Mouse (Mus musculus) adrenal gland, adult 2 months (tissue): Measurements from ENCODE around the gene Sh3d19. TPM values are rescaled to one million over a fixed set of nuclear protein-coding genes. Genes with fewer than 3 reads are reported as not detected.
"Not testable (repeated sequence)": the region's sequence is repeated elsewhere in the genome, so short reads cannot be mapped to it uniquely, and the experiment has no call there.

Experiments used
- DNase-seq: peaks from one replicate; pipeline ENCODE4 v3.0.0; 2021
- polyA plus RNA-seq: library from polyadenylated mRNA; depleted of rRNA; stranded (reverse); fragments of >200 nt; gene quantifications from 2 replicates; pipeline ENCODE4 v1.2.3, GENCODE M21; 2012
- total RNA-seq, 2 experiments: library from RNA; stranded (reverse); gene quantifications; 2 replicates each; pipeline ENCODE4 v1.2.3; 2021

Sh3d19 gene
- total and polyA plus RNA-seq, 3 experiments, result 14.5 to 26.8 (median 19.1) TPM

- no peak for DNase-seq
Observed at GRCm38 (mm10) chr3:85980036-85980435, 9.1 kb downstream of the Sh3d19 start.

- DNase-seq, result not testable (repeated sequence)
Observed at GRCm38 (mm10) chr3:85981761-85982160, 10.9 kb downstream of the Sh3d19 start.

GRCm38 (mm10) chr3:85984537-85984936, 13.6 kb downstream of the Sh3d19 start:
- DNase-seq, result no peak

DNA sequence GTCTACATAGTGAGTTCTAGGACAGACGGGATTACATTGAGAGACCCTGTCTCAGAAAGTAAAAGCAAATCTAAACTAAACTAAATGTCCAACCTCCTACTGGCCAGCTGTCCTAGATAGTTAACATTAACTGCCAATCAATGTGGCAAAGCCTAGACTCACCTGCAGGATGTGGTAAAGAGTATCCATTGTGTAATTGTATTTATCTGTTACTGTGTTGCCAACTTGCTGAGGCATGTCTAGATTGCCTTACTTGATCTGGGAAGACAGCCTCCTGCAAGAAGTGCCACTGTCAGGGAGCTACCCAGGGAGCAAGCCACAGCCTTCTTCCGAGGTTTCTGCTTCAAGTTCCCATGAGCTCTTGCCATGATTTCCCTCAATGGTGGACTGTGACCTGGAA, 16.3 kb downstream of the Sh3d19 start:
- no peak for DNase-seq

GRCm38 (mm10) chr3:85991140-85991801, 20.4 kb downstream of the Sh3d19 start:
- DNase-seq, result no peak

GRCm38 (mm10) chr3:85991802-85992156, 20.9 kb downstream of the Sh3d19 start:
- no peak for DNase-seq

GRCm38 (mm10) chr3:85993744-85994143, 22.8 kb downstream of the Sh3d19 start:
- DNase-seq, result peak; percentile 16

- DNase-seq, result no peak
Observed at GRCm38 (mm10) chr3:85994645-85995044, 23.7 kb downstream of the Sh3d19 start.

GRCm38 (mm10) chr3:86001271-86001670, 30.4 kb downstream of the Sh3d19 start:
- no peak for DNase-seq

GRCm38 (mm10) chr3:86002423-86002822, 31.5 kb downstream of the Sh3d19 start, which contains the start of gene Prss48:
Gene Prss48, minus strand, starts transcription at chr3:86002491.
- DNase-seq, result no peak

DNA sequence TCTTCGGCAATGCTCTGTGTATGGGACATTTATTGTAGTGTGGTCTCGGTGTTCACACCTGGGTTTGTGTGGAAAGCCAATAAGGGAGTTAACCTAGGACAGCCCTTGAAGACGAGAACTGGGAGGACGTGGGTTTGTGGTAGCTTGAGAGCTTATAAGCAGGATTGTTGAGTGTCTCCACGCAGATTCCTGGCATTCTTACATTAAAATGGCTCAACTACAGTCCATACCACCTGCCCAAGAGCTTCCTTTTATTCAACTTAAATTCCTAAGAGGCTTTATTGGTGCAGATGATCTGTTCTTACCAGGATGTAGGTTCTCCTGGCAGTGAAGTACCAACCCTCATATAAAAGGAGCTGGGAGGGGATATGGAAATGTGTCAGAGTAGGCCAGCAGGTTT, 32.0 kb downstream of the Sh3d19 start:
- no peak for DNase-seq

GRCm38 (mm10) chr3:86004751-86005150, 33.8 kb downstream of the Sh3d19 start:
- DNase-seq, result no peak

- DNase-seq, result no peak
Observed at GRCm38 (mm10) chr3:86010618-86011017, 39.7 kb downstream of the Sh3d19 start.

DNA sequence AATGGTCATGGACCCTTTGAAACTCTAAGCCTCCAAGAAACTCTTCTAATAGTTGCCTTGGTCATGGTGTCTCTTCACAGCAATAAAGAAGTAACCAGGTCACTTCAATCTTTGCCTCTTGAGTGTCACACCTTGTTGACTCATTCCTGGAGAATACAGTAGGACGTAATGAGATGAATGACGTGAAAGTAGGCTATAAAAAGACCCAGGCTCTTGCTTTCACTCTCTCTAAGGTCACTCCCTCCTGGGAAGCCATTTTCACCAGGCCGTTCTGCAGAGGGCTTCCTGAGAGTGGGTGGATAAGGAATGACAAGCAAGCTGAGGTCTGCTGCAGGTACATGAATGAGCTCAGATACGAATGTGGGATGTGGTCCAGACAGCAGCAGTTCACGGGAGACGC, 40.5 kb downstream of the Sh3d19 start:
- no peak for DNase-seq

- no peak for DNase-seq
Observed at GRCm38 (mm10) chr3:86011833-86012232, 40.9 kb downstream of the Sh3d19 start.

GRCm38 (mm10) chr3:86013837-86014236, 42.9 kb downstream of the Sh3d19 start:
- DNase-seq, result no peak

- no peak for DNase-seq
Observed at GRCm38 (mm10) chr3:86016965-86017364, 46.1 kb downstream of the Sh3d19 start.

GRCm38 (mm10) chr3:86017484-86017883, 46.6 kb downstream of the Sh3d19 start:
- DNase-seq, result no peak

DNA sequence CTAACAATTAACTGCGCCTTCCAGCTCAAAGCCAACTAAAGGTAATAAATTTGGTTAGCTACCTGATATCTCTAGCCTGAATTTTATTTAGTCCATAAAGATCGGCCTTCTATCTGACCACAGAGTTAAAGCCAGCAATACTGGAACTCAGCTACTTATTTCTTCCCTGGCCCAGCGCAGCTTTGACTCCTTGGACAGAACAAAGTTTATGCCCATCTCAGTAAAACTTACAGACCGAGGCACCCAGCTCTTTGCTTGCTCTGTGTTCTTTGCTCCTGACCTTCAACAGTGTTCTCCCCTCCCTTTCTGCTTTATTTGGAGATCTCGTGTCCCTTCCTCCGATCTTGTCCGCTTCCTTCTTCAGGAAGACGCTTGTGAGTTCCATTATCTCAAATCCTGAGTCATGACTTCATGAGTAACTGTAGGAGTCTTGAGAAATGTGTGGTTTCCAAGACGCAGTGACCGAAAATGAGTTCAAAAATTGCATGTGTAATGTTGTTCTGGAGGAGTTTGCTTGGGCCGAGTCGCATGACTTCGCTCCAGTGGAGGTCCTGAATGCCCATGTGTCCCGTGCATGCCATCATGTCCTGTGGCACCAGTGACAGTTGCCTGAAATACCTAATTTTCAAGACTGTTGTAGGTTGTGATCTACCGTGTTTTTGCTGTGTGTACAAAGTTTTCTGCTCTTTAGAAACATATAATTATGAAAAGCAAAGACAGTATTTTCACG, 50.2 kb downstream of the Sh3d19 start:
- no peak for DNase-seq

DNA sequence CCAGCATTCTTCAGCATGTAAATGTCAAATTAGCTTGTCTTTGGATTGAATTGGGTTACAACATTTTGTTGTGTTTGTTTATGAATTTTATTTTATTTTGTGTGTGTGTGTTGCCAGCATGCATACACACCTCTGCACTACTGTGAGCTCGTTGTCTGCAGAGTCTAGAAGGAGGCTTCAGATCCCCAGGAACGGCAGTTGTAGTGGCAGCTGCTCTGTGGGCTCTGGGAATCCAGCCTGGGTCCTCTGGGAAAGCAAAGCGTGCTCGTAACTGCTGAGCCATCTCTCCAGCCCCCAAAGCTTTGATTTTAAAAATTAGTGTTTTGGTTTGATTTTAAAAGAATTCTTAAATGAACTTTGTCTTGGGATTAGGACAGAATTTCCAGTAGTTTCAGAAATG, 50.7 kb downstream of the Sh3d19 start:
- DNase-seq, result no peak

GRCm38 (mm10) chr3:86024065-86024795, 53.3 kb downstream of the Sh3d19 start:
- no peak for DNase-seq

DNA sequence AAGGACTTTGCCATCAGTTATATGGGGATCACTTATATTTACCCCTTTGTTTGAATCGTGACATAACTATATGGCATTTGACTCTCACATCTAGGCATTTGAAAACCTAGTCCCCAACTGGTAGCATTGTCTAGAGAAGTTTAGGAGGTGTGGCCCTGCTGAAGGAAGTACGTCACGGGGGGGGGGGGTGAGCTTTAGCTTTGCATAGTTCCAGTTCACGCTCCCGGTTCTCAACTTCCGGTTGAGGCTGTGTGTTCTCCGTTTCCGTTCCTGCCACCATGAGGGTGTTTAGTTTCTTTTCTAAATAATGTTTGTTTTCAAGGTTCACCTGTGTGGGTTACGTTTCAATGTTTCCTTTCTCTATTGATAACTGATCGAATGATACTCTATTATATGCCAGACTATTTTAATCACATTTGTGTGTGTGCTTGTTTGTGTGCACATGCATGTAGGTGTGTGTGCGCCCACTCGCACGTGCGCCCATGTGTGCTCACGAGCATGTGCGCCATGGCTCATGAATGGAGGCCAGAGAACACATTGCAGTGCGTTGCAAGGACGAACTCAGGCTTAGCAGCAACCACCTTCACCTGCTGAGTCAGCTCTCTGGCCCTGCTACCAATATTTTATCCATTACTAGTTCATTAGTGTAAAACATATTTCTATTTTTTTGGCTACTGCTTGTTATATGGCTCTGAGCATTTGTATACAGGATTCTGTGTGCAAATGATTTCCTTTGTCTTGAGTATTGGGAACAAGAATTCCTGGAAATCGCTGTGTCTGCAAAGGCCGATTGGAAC, 54.6 kb downstream of the Sh3d19 start:
- no peak for DNase-seq
